Mouse (Mus musculus): ENCODE measurements around the gene Crybg3.

DNA sequence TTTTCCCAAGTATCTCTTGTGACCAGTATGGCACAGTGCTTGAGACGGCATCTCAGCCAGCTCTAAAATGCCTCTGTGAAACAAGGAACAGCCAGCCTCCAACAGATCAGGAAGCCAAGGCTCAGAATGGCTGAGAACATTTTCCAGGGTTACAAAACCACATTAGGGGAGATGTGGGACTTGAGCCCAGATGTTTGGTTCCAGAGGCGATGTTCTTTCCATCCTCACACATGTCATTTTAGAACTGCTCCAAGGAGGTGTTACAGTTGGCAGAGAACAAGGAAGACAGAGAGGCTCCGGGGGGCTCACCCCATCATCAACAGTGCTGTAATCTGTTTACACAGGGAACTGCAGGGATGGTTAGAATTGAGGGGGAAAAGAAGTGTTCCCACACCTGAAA, 28.1 kb downstream of the Crybg3 start:
- no peak for TF ChIP-seq ZNF384 (IDR thresholded peaks at IDR 0.05; ENCODE audit: low read depth, low read length)
- TF ChIP-seq CTCF (conservative IDR thresholded peaks at IDR 0.05 in 1 of 2, IDR thresholded peaks at IDR 0.05 in 1 of 2; ENCODE audit: low read depth in 2 of 2, low read length in 2 of 2), result no peak
- TF ChIP-seq ZKSCAN1 (IDR thresholded peaks at IDR 0.05; ENCODE audit: borderline replicate concordance, low read depth, low read length), result no peak
- TF ChIP-seq MAZ (IDR thresholded peaks at IDR 0.05; ENCODE audit: low read depth, low read length), result no peak
- TF ChIP-seq NRF1 (IDR thresholded peaks at IDR 0.05; ENCODE audit: low read depth, low read length), result no peak
- TF ChIP-seq ZMIZ1 (IDR thresholded peaks at IDR 0.05; ENCODE audit: low read depth, low read length), result no peak
- TF ChIP-seq MYC (IDR thresholded peaks at IDR 0.05; ENCODE audit: low read depth, low read length), result no peak
- no peak for TF ChIP-seq MAX (IDR thresholded peaks at IDR 0.05; ENCODE audit: low read length)
- TF ChIP-seq EP300 (IDR thresholded peaks at IDR 0.05; ENCODE audit: low read length), result no peak
- no peak for TF ChIP-seq MEF2A (IDR thresholded peaks at IDR 0.05; ENCODE audit: borderline replicate concordance, low read depth, low read length)
- no peak for TF ChIP-seq HCFC1 (IDR thresholded peaks at IDR 0.05; ENCODE audit: low read depth, low read length)
